Mouse (Mus musculus) thymus, postnatal 0 days (tissue): Measurements from ENCODE around the gene Stra8. TPM values are rescaled to one million over a fixed set of nuclear protein-coding genes. Genes with fewer than 3 reads are reported as not detected.

ENCODE experiments used
- DNase-seq: peaks from one replicate; pipeline ENCODE4 v3.0.0-alpha.2; 2015; ENCODE audit warnings: low spot score
- polyA plus RNA-seq: library from polyadenylated mRNA; unstranded; fragments of >200 nt; fragmentation: Nextera tagmentation; extraction: Ambion mirVana; gene quantifications from 2 replicates; pipeline ENCODE4 v1.2.1, GENCODE M21; 2015

Stra8 gene
- polyA plus RNA-seq, 1 experiment from 2014 or later = 2.0 TPM

GRCm38 (mm10) chr6:34939451-34939850 is 19.5 kb downstream of the Stra8 start:
- DNase-seq = peak; percentile 76

- no peak for DNase-seq
These were observed 21.5 kb downstream of the Stra8 start for GRCm38 (mm10) chr6:34941496-34941895.

GRCm38 (mm10) chr6:34942446-34942845 is 22.5 kb downstream of the Stra8 start:
- DNase-seq = peak; percentile 86

GRCm38 (mm10) chr6:34943499-34943898 is 23.5 kb downstream of the Stra8 start:
- DNase-seq = peak; percentile 75

GRCm38 (mm10) chr6:34946486-34947079 is 26.6 kb downstream of the Stra8 start:
- peak; percentile 43 for DNase-seq

- DNase-seq = peak; percentile 66
These were observed 28.5 kb downstream of the Stra8 start for GRCm38 (mm10) chr6:34948461-34948860.

- DNase-seq = peak; percentile 53
These were observed 31.6 kb downstream of the Stra8 start for GRCm38 (mm10) chr6:34951518-34951917.

- DNase-seq = peak; percentile 81
These were observed 32.1 kb downstream of the Stra8 start for GRCm38 (mm10) chr6:34951956-34952667.

GRCm38 (mm10) chr6:34954926-34955861 is 35.2 kb downstream of the Stra8 start:
- peak; percentile 86 for DNase-seq

GRCm38 (mm10) chr6:34955862-34956241 is 35.9 kb downstream of the Stra8 start:
- no peak for DNase-seq

- DNase-seq = no peak
These were observed 39.2 kb downstream of the Stra8 start for GRCm38 (mm10) chr6:34959131-34959530.

- no peak for DNase-seq
These were observed 44.6 kb downstream of the Stra8 start for GRCm38 (mm10) chr6:34964550-34964949.

GRCm38 (mm10) chr6:34965819-34966539 is 46.0 kb downstream of the Stra8 start:
- DNase-seq = no peak

- no peak for DNase-seq
These were observed 51.2 kb downstream of the Stra8 start for GRCm38 (mm10) chr6:34971181-34971580.

GRCm38 (mm10) chr6:34979291-34979690 is 59.3 kb downstream of the Stra8 start:
- no peak for DNase-seq

GRCm38 (mm10) chr6:34980661-34981060 is 60.7 kb downstream of the Stra8 start:
- no peak for DNase-seq

GRCm38 (mm10) chr6:34987085-34987645 is 67.2 kb downstream of the Stra8 start:
- no peak for DNase-seq

GRCm38 (mm10) chr6:34988081-34988761 is 68.3 kb downstream of the Stra8 start, which contains the start of gene Slc23a4:
Slc23a4 (minus strand) TSS chr6:34988404.
- peak; percentile 71 for DNase-seq
